Mouse (Mus musculus) heart, postnatal 36 days (tissue): ENCODE data around the gene Arl8a. TPM values are rescaled to one million over a fixed set of nuclear protein-coding genes. Genes with fewer than 3 reads are reported as not detected.
A peak's percentile ranks its signal among the peaks of the same experiment; 100 is the strongest.
"Not testable (repeated sequence)": the region's sequence is repeated elsewhere in the genome, so short reads cannot be mapped to it uniquely, and the experiment has no call there.

Source experiments
- DNase-seq, 2 experiments: peaks; one replicate each; pipeline ENCODE4 v3.0.0; 2021 to 2022
- intact Hi-C: fragments of 180-260 bp; cut with DNase I; formaldehyde crosslinking; loops from one replicate; pipeline ENCODE4 v1.15.1; 2025
- total RNA-seq, 2 experiments: library from RNA; stranded (reverse); gene quantifications; 2 replicates each; pipeline ENCODE4 v1.2.3; 2021

Gene Arl8a
- total RNA-seq, 2 experiments from 2014 or later = 21.1 to 26.7 TPM

DNA sequence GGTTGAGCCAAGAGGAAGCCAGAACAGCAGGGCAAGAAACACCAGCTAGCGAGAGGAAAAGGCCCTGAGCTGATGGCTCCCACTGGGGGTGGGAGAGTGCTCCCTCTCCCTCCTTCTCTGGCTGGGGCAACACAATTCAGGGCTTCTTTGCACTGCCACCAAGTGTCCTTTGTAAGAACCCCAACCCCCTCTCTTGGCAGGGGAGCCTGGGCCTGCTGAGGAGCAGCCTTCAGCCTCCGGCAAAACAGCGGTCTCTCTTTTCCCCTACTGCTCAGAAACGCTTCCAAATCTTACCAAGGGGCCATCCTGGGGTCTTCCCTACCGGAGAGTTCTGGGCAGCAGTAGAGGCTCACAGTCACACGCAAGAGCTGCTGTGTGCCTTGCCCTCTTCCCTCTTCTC lies 16.1 kb downstream of the Arl8a start:
- DNase-seq = no peak
- intact Hi-C loops = loop anchor here (10.0 kb wide), 1 partner anchor 532 kb away; no protein-coding TSS in a partner anchor

DNA sequence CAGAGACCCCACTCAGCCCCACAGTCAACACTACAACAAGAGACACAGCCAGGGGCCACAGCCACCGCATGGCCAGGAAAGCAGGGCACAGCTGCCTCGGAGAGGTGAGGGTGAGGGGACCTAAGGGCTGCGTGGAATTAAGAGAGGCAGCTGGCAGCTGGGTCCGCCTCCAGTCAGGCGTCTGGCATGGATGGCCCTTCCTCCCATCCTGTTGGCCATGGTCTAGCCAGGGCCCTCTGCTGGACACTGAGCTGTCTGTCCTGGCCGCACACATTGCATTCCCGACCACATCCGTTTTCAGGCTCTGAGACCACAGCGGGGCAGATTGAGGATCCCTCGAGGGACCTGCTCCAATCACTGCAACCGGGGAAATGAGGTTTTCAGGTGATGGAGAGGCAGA lies 20.8 kb downstream of the Arl8a start, which contains the start of gene Gpr37l1:
Gene Gpr37l1 (minus strand): TSS at position 247 of the 400 bp plus-strand sequence.
- intact Hi-C loops = loop anchor here (10.0 kb wide), 1 partner anchor 527 kb away; no protein-coding TSS in a partner anchor
- no peak for DNase-seq

GRCm38 (mm10) chr1:135168453-135169200 lies 22.0 kb downstream of the Arl8a start:
- no peak for DNase-seq

DNA sequence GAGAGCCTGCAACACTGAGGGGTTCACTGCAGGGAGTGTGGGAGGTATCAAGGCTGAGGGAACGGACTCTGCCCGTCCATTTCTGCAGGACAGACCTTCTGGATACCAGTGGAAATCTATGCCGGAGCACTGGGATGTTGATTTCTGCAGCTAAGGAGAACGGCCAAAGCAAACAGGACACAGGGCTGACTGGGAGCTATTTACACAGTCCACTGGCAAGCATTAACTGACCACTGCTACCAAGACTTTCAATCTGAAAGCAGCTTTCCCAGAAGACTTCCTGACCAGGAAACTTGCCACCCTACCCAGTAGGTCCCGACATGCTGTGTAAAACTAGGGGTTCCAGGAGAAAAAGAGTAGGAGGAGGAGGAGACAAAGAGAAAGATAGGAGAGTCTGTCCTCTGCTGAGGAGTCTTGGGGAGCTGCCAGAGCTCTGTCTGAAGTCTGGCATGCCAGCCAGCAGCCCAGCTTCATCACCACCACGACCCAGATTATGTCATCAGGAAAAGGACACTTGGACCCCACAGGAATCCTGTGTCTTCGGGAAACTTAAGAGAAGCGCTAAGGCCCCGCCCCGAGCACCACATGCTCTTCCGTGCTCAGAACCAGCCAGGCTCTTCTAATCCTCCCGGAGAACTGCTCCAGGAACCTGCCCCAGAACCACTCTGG lies 23.1 kb downstream of the Arl8a start:
- peak in 1 of 2 experiments; percentile 25 for DNase-seq
- intact Hi-C loops = loop anchor here (5.0 to 10.0 kb wide), 2 partner anchors 373 to 525 kb away; no protein-coding TSS in a partner anchor

More at GRCm38 (mm10) chr1:135168453-135169200, 22.0 kb downstream of the Arl8a start:
- intact Hi-C loops = loop anchor here (10.0 kb wide), 1 partner anchor 526 kb away; no protein-coding TSS in a partner anchor

GRCm38 (mm10) chr1:135170299-135170698 lies 23.7 kb downstream of the Arl8a start:
- no peak for DNase-seq
- intact Hi-C loops = loop anchor here (5.0 kb wide), 1 partner anchor 372 kb away; no protein-coding TSS in a partner anchor

DNA sequence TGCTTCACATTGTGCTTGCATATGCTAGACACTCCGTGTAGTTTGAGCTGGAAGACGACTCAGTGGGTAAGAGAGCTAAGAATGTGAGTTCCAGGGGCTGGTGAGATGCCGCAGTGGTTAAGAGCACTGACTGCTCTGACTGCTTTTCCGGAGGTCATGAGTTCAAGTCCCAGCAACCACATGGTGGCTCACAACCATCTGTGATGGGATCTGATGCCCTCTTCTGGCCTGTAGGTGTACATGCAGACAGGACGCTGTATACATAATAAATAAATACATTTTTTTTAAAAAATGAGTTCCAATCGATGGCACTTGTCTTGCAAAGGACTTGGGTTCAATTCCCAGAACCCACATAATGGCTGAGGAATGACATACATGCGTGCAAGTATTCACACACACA lies 24.6 kb downstream of the Arl8a start:
- intact Hi-C loops = loop anchor here (5.0 kb wide), 1 partner anchor 371 kb away; no protein-coding TSS in a partner anchor
- no peak for DNase-seq

- intact Hi-C loops = loop anchor here (1.0 to 5.0 kb wide), 3 partner anchors 87 to 370 kb away; no protein-coding TSS in a partner anchor
- peak; percentile 51 to 52 for DNase-seq
These were observed 25.4 kb downstream of the Arl8a start for GRCm38 (mm10) chr1:135171984-135172383.

DNA sequence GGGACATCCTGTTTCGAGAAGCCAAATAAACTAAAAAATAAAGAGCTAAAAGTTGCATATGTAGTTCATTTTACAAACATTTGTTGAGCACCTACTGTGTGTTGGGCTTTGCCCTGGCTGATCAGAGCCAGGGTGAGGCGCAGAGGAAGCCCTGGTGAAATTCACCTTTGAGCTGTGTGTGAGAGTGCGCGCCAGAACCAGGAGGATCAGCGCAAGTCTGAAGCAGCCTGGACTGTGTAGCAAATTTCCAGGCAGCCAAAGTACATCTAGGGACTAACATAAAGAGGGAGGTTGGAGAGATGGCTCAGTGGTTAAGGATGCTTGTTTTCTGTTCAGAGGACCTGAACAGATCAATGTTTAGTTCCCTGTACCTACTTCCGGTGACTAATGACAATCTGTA lies 26.7 kb downstream of the Arl8a start:
- intact Hi-C loops = loop anchor here (5.0 kb wide), 1 partner anchor 369 kb away; no protein-coding TSS in a partner anchor
- DNase-seq = no peak

GRCm38 (mm10) chr1:135175176-135175575 lies 28.6 kb downstream of the Arl8a start:
- intact Hi-C loops = loop anchor here (5.0 kb wide), 1 partner anchor 277 kb away; no protein-coding TSS in a partner anchor
- DNase-seq = no peak

GRCm38 (mm10) chr1:135177724-135178123 lies 31.1 kb downstream of the Arl8a start:
- no peak for DNase-seq
- intact Hi-C loops = loop anchor here (5.0 kb wide), 1 partner anchor 275 kb away; no protein-coding TSS in a partner anchor

- intact Hi-C loops = loop anchor here (5.0 kb wide), 1 partner anchor 273 kb away; no protein-coding TSS in a partner anchor
These were observed 32.2 kb downstream of the Arl8a start for GRCm38 (mm10) chr1:135178863-135179262.

GRCm38 (mm10) chr1:135180830-135181229 lies 34.2 kb downstream of the Arl8a start:
- no peak for DNase-seq
- intact Hi-C loops = no loop called here

More at GRCm38 (mm10) chr1:135178863-135179262, 32.2 kb downstream of the Arl8a start:
- no peak for DNase-seq

DNA sequence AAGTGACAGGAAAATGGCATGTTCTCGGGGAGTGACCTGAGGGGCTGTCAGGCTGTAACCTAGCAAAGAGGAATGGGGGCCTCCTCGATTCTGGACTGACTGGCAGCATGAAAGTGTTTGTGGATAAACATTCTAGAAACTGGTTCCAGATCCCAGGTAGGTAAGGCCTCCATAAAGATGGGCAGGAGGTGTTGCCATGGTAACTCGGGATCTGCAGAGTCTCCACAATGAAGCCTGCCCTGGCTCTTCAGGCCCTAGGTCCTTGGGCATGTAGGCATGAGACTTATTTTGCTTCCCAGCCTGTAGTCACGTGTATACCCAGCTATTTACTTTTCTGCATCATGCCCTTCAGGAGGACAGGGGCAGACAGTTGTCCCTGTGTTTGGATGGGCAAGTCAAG lies 34.7 kb downstream of the Arl8a start:
- intact Hi-C loops = no loop called here
- DNase-seq = no peak

GRCm38 (mm10) chr1:135181880-135182623 lies 35.4 kb downstream of the Arl8a start:
- intact Hi-C loops = no loop called here

GRCm38 (mm10) chr1:135182975-135183374 lies 36.4 kb downstream of the Arl8a start:
- intact Hi-C loops = no loop called here
- DNase-seq = no peak

More at GRCm38 (mm10) chr1:135181880-135182623, 35.4 kb downstream of the Arl8a start:
- DNase-seq = no peak

- no peak for DNase-seq
- intact Hi-C loops = no loop called here
These were observed 36.8 kb downstream of the Arl8a start for GRCm38 (mm10) chr1:135183448-135183847.

- no peak for DNase-seq
- intact Hi-C loops = no loop called here
These were observed 37.4 kb downstream of the Arl8a start for GRCm38 (mm10) chr1:135183941-135184570.

- intact Hi-C loops = no loop called here
- DNase-seq = no peak
These were observed 39.3 kb downstream of the Arl8a start for GRCm38 (mm10) chr1:135185936-135186335.

DNA sequence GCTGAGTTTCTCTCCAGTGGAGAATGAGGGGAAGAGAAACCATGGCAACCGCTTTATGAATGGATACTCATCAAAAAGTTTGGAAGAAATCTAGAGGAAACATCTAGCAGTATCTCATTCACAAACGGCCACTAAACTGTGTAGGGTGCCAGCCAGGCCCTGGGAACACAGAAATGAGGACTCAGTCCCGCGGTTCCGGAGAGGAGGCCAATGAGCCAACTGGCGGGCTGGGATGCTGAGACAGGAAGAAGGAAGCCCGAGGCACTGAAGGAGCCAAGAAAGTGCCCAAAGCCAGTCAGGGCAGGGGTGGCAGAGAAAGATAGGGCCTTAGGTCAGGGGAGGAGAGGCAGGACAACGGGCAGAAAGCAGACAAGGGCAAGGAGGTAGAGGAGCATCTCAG lies 39.8 kb downstream of the Arl8a start:
- intact Hi-C loops = no loop called here

GRCm38 (mm10) chr1:135187016-135187415 lies 40.4 kb downstream of the Arl8a start:
- intact Hi-C loops, DNase-seq: not testable (repeated sequence)

More for the DNA sequence above, 39.8 kb downstream of the Arl8a start:
- DNase-seq = no peak
